Mouse (Mus musculus): ENCODE results near the gene Gm12394. TPM values are rescaled to one million over a fixed set of nuclear protein-coding genes. Genes with fewer than 3 reads are reported as not detected.
"Not testable (repeated sequence)": the region's sequence is repeated elsewhere in the genome, so short reads cannot be mapped to it uniquely, and the experiment has no call there.

Gene Gm12394
- 0.13 and 0.23 TPM in 2 replicates for polyA plus RNA-seq (2012; rRNA removed)

- not testable (repeated sequence) for H3K4me3 ChIP-seq (ENCODE audit: insufficient read depth, low read length); H3K27ac ChIP-seq (ENCODE audit: insufficient read depth, low read length); H3K4me1 ChIP-seq (ENCODE audit: control insufficient read depth, insufficient read depth, low read length)
These were observed at the start of gene Gm12394 for GRCm38 (mm10) chr4:42856671-42857070. Gene Gm12394 (minus strand): TSS chr4:42856771.

- Histone ChIP-seq H3K4me3 (ENCODE audit: insufficient read depth, low read length) (no peak overlapping the region), H3K4me1 (ENCODE audit: control insufficient read depth, insufficient read depth, low read length) (peaks cover 8% of the 10 kb centered on the region), H3K27ac (ENCODE audit: insufficient read depth, low read length) (no peak overlapping the region)
- TF ChIP-seq CTCF (IDR thresholded peaks at IDR 0.05; ENCODE audit: extremely low read depth, insufficient read depth, low read length) = no peak
- no peak for TF ChIP-seq POLR2A (IDR thresholded peaks at IDR 0.05; ENCODE audit: extremely low read depth, insufficient read depth, low read length)
These were observed 48.4 kb upstream of the Gm12394 start for GRCm38 (mm10) chr4:42904966-42905365.

- Histone ChIP-seq H3K27ac (ENCODE audit: insufficient read depth, low read length) (no peak overlapping the region), H3K4me1 (ENCODE audit: control insufficient read depth, insufficient read depth, low read length) (peaks cover 8% of the 10 kb centered on the region), H3K4me3 (ENCODE audit: insufficient read depth, low read length) (no peak overlapping the region)
- TF ChIP-seq POLR2A (IDR thresholded peaks at IDR 0.05; ENCODE audit: extremely low read depth, insufficient read depth, low read length) = no peak
- no peak for TF ChIP-seq CTCF (IDR thresholded peaks at IDR 0.05; ENCODE audit: extremely low read depth, insufficient read depth, low read length)
These were observed 48.0 kb upstream of the Gm12394 start for GRCm38 (mm10) chr4:42904523-42904922.

GRCm38 (mm10) chr4:42903942-42904341 lies 47.4 kb upstream of the Gm12394 start:
- peaks cover 8% of the 10 kb centered on the region for H3K4me1 ChIP-seq (ENCODE audit: control insufficient read depth, insufficient read depth, low read length)
- H3K4me3 ChIP-seq (ENCODE audit: insufficient read depth, low read length) = no peak overlapping the region
- TF ChIP-seq CTCF (IDR thresholded peaks at IDR 0.05; ENCODE audit: extremely low read depth, insufficient read depth, low read length) = no peak
- no peak for TF ChIP-seq POLR2A (IDR thresholded peaks at IDR 0.05; ENCODE audit: extremely low read depth, insufficient read depth, low read length)
- no peak overlapping the region for H3K27ac ChIP-seq (ENCODE audit: insufficient read depth, low read length)

- TF ChIP-seq CTCF (IDR thresholded peaks at IDR 0.05; ENCODE audit: extremely low read depth, insufficient read depth, low read length) = no peak
- no peak for TF ChIP-seq POLR2A (IDR thresholded peaks at IDR 0.05; ENCODE audit: extremely low read depth, insufficient read depth, low read length)
- no peak overlapping the region for H3K4me3 ChIP-seq (ENCODE audit: insufficient read depth, low read length)
- peaks cover 8% of the 10 kb centered on the region for H3K4me1 ChIP-seq (ENCODE audit: control insufficient read depth, insufficient read depth, low read length)
- H3K27ac ChIP-seq (ENCODE audit: insufficient read depth, low read length) = peak overlapping the region; percentile 53; the same call in 1 of the 2 replicates
These were observed 46.2 kb upstream of the Gm12394 start for GRCm38 (mm10) chr4:42902730-42903129.

- H3K27ac ChIP-seq (ENCODE audit: insufficient read depth, low read length) = 0 out of 2 replicates have a peak overlapping the region, but pooled peaks have one; percentile 53
- no peak overlapping the region for H3K4me3 ChIP-seq (ENCODE audit: insufficient read depth, low read length)
- H3K4me1 ChIP-seq (ENCODE audit: control insufficient read depth, insufficient read depth, low read length) = peaks cover 8% of the 10 kb centered on the region
- TF ChIP-seq POLR2A (IDR thresholded peaks at IDR 0.05; ENCODE audit: extremely low read depth, insufficient read depth, low read length) (no peak), CTCF (IDR thresholded peaks at IDR 0.05; ENCODE audit: extremely low read depth, insufficient read depth, low read length) (peak; percentile 47)
These were observed 45.6 kb upstream of the Gm12394 start for GRCm38 (mm10) chr4:42902174-42902573.

GRCm38 (mm10) chr4:42900878-42901277 lies 44.3 kb upstream of the Gm12394 start:
- H3K27ac ChIP-seq (ENCODE audit: insufficient read depth, low read length) = peak overlapping the region; percentile 68
- H3K4me1 ChIP-seq (ENCODE audit: control insufficient read depth, insufficient read depth, low read length) = peaks cover 8% of the 10 kb centered on the region
- no peak overlapping the region for H3K4me3 ChIP-seq (ENCODE audit: insufficient read depth, low read length)
- TF ChIP-seq POLR2A (IDR thresholded peaks at IDR 0.05; ENCODE audit: extremely low read depth, insufficient read depth, low read length) (peak; percentile 57; the same call in 1 of the 2 replicates), CTCF (IDR thresholded peaks at IDR 0.05; ENCODE audit: extremely low read depth, insufficient read depth, low read length) (no peak)

- no peak for TF ChIP-seq CTCF (IDR thresholded peaks at IDR 0.05; ENCODE audit: extremely low read depth, insufficient read depth, low read length)
- TF ChIP-seq POLR2A (IDR thresholded peaks at IDR 0.05; ENCODE audit: extremely low read depth, insufficient read depth, low read length) = no peak
- Histone ChIP-seq H3K4me3 (ENCODE audit: insufficient read depth, low read length) (no peak overlapping the region), H3K27ac (ENCODE audit: insufficient read depth, low read length) (no peak overlapping the region), H3K4me1 (ENCODE audit: control insufficient read depth, insufficient read depth, low read length) (peaks cover 8% of the 10 kb centered on the region)
These were observed 42.3 kb upstream of the Gm12394 start for GRCm38 (mm10) chr4:42898914-42899313.

- TF ChIP-seq CTCF (IDR thresholded peaks at IDR 0.05; ENCODE audit: extremely low read depth, insufficient read depth, low read length) = no peak
- TF ChIP-seq POLR2A (IDR thresholded peaks at IDR 0.05; ENCODE audit: extremely low read depth, insufficient read depth, low read length) = no peak
- Histone ChIP-seq H3K4me3 (ENCODE audit: insufficient read depth, low read length) (no peak overlapping the region), H3K27ac (ENCODE audit: insufficient read depth, low read length) (no peak overlapping the region), H3K4me1 (ENCODE audit: control insufficient read depth, insufficient read depth, low read length) (no peaks in the 10 kb centered on the region)
These were observed 38.5 kb upstream of the Gm12394 start for GRCm38 (mm10) chr4:42895118-42895517.

- Histone ChIP-seq H3K27ac (ENCODE audit: insufficient read depth, low read length) (no peak overlapping the region), H3K4me3 (ENCODE audit: insufficient read depth, low read length) (no peak overlapping the region), H3K4me1 (ENCODE audit: control insufficient read depth, insufficient read depth, low read length) (no peaks in the 10 kb centered on the region; the same call in 1 of the 2 replicates)
- no peak for TF ChIP-seq POLR2A (IDR thresholded peaks at IDR 0.05; ENCODE audit: extremely low read depth, insufficient read depth, low read length)
- TF ChIP-seq CTCF (IDR thresholded peaks at IDR 0.05; ENCODE audit: extremely low read depth, insufficient read depth, low read length) = no peak
These were observed 34.6 kb upstream of the Gm12394 start for GRCm38 (mm10) chr4:42891176-42891575.
